8 mouse cellular contexts compared by ENCODE assay signal in genomic region chr5:91629472-91629871, GRCm38 (mm10).
DNase-seq lines count a peak whose midpoint lies in the region; ATAC-seq and TF ChIP-seq lines count a peak whose summit lies in the region.

No protein-coding gene starts in this region.

- no peak for ATAC-seq in cerebellum, adult (ENCODE audit: insufficient number of reproducible peaks, low FRiP score, low TSS enrichment)
- ATAC-seq in megakaryocyte, adult 5-6 weeks (ENCODE audit: poor library complexity, severe bottlenecking): no peak

- H3K9me3 ChIP-seq in midbrain, embryonic 10.5 days (replicated peaks): no peaks in the 10 kb centered on the region

- no peaks in the 10 kb centered on the region for H3K4me1 ChIP-seq in cerebellum, adult 2 months (ENCODE audit: control insufficient read depth, insufficient read depth, low read length)
- H3K4me1 ChIP-seq in midbrain, embryonic 10.5 days: no peaks in the 10 kb centered on the region

- no peak overlapping the region for H3K4me3 ChIP-seq in cerebellum, adult 2 months (replicated peaks; ENCODE audit: insufficient read depth, low read depth, low read length)
- no peak overlapping the region for H3K4me3 ChIP-seq in midbrain, embryonic 10.5 days

- TF ChIP-seq CTCF in cerebellum, adult 2 months (IDR thresholded peaks at IDR 0.05; ENCODE audit: borderline replicate concordance, insufficient read depth, low read depth, low read length): no peak

- H3K27ac ChIP-seq in cerebellum, adult 2 months (ENCODE audit: insufficient read depth, low read length): no peak overlapping the region
- no peak overlapping the region for H3K27ac ChIP-seq in midbrain, embryonic 10.5 days (replicated peaks)

- WGBS in cerebellum, adult 2 months: 14% methylated on average over 5 of the region's 5 CpGs
- 86% methylated on average over 5 of the region's 5 CpGs for WGBS in midbrain, embryonic 10.5 days

- no peak for TF ChIP-seq POLR2A in cerebellum, adult 2 months (IDR thresholded peaks at IDR 0.05; ENCODE audit: borderline replicate concordance, insufficient read depth, low read length)

- no peaks in the 10 kb centered on the region for H3K36me3 ChIP-seq in midbrain, embryonic 10.5 days

- H3K27me3 ChIP-seq in cerebellum, adult 2 months (ENCODE audit: control insufficient read depth, insufficient read depth, low read length): no peaks in the 10 kb centered on the region
- no peaks in the 10 kb centered on the region for H3K27me3 ChIP-seq in midbrain, embryonic 10.5 days (ENCODE audit: low read depth, poor library complexity, severe bottlenecking)

- peak; percentile 15 to 18 for DNase-seq in cerebellum, adult 2 months
- DNase-seq in spleen, adult 18-20 months: peak; percentile 6 to 10
- no peak for DNase-seq in spleen, postnatal 14 days (ENCODE audit: low spot score in 2 of 2)
- DNase-seq in heart, postnatal 14 days: peak; percentile 75 to 87
- peak; percentile 57 for DNase-seq in urinary bladder, postnatal 25 days (ENCODE audit: low spot score)
- no peak for DNase-seq in midbrain, embryonic 10.5 days (ENCODE audit: low spot score)

- intact Hi-C loops in heart, postnatal 14 days (cut with DNase I): no loop called here

Comparison
In these comparisons a context has a peak if more than half of its experiments do, and no peak if none do; other contexts are left out.
1. DNase-seq: peak in cerebellum, adult 2 months (2 of 2), spleen, adult 18-20 months (2 of 2), heart, postnatal 14 days (2 of 2) and urinary bladder, postnatal 25 days (single experiment); none in spleen, postnatal 14 days (0 of 2) and midbrain, embryonic 10.5 days (single experiment).